Mouse (Mus musculus) olfactory bulb, adult 2 months (tissue): ENCODE results near the gene Cdk5rap3.

Experiments
- CTCF ChIP-seq: fragments of 200-500 bp; IDR thresholded peaks from 2 replicates; pipeline ENCODE4 v1.5.1; 2012; ENCODE audit warnings: low read depth, mild to moderate bottlenecking, low read length, moderate library complexity; ENCODE audit not compliant: insufficient read depth
- POLR2A ChIP-seq: fragments of 200-500 bp; IDR thresholded peaks from 2 replicates; pipeline ENCODE4 v1.6.1; 2012; ENCODE audit warnings: mild to moderate bottlenecking, low read depth, low read length, moderate library complexity; ENCODE audit not compliant: insufficient read depth

DNA sequence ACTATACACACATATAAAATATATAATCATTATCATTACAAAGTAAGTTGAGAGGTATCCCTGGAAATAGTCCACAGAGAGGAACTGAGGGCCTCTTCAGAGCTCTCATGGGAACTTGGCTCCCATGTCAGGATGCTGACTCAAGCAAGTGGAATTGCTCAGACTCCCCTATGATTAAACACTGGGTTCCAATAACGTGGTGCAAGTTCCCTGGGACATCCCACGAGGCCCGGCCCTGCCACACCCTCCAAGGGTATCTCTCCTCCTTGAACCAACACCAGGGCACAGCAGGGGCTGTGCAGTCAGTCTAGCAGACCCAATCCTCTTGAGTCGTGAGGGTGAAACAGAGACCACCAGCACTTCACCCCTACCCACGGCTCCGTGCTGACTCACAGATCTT lies 2.7 kb upstream of the Cdk5rap3 start:
- no peak for TF ChIP-seq CTCF
- no peak for TF ChIP-seq POLR2A
